Mouse (Mus musculus) CH12.LX (cell line): ENCODE data around the gene Olfr298. TPM values are rescaled to one million over a fixed set of nuclear protein-coding genes. Genes with fewer than 3 reads are reported as not detected.

Experiments
- DNase-seq: peaks from one replicate; pipeline ENCODE4 v3.0.0-alpha.2; 2013; ENCODE audit errors: extremely low read depth
- H3K27ac ChIP-seq: 2 replicates; pipeline ENCODE4 v1.5.1; 2012; ENCODE audit warnings: low read depth, mild to moderate bottlenecking, control low read depth, moderate library complexity; ENCODE audit not compliant: insufficient read depth
- H3K27me3 ChIP-seq: replicated peaks from 2 replicates; pipeline ENCODE3; 2012; ENCODE audit warnings: inconsistent platforms
- H3K36me3 ChIP-seq, 2 experiments: replicated peaks in 1 of 2; 2 replicates each; pipeline versions ENCODE3 to v1.6.1; 2012; ENCODE audit warnings: inconsistent platforms in 1 of 2, low read length in 1 of 2, mild to moderate bottlenecking in 1 of 2, mixed read lengths in 1 of 2, moderate library complexity in 1 of 2; ENCODE audit not compliant: control insufficient read depth in 1 of 2, insufficient read depth in 1 of 2
- H3K4me1 ChIP-seq, 2 experiments: 2 replicates each; pipeline ENCODE4 v1.6.1; 2012; ENCODE audit warnings: inconsistent platforms in 1 of 2, moderate library complexity in 1 of 2; ENCODE audit not compliant: insufficient read depth in 2 of 2, control insufficient read depth in 1 of 2
- H3K4me2 ChIP-seq: 2 replicates; pipeline ENCODE4 v1.6.1; 2012; ENCODE audit warnings: low read depth, mild to moderate bottlenecking, control low read depth; ENCODE audit not compliant: poor library complexity, insufficient read depth, severe bottlenecking
- H3K4me3 ChIP-seq, 3 experiments: fragments of 150-350 bp in 1 of 3; sonication (generic) in 1 of 3; replicated peaks in 1 of 3; 2 replicates each; pipeline versions ENCODE3 to v1.5.1; 2011 to 2012; ENCODE audit warnings: low read depth in 2 of 3, low read length in 2 of 3, mild to moderate bottlenecking in 2 of 3, moderate library complexity in 2 of 3, control low read depth in 1 of 3, improper control_type of control experiment in 1 of 3, inconsistent platforms in 1 of 3, mixed read lengths in 1 of 3; ENCODE audit not compliant: poor library complexity in 1 of 3
- H3K79me2 ChIP-seq: replicated peaks from 2 replicates; pipeline ENCODE4 v1.6.1; 2012; ENCODE audit warnings: mild to moderate bottlenecking, moderate library complexity; ENCODE audit not compliant: control insufficient read depth, poor library complexity, insufficient read depth, severe bottlenecking; ENCODE audit errors: extremely low read depth
- H3K9ac ChIP-seq: 2 replicates; pipeline ENCODE4 v1.6.1; 2012; ENCODE audit warnings: low read depth, mild to moderate bottlenecking, control low read depth, moderate library complexity; ENCODE audit not compliant: insufficient read depth
- H3K9me3 ChIP-seq: replicated peaks from 2 replicates; pipeline ENCODE3; 2012; ENCODE audit warnings: low read length, inconsistent platforms, mixed read lengths
- CHD2 ChIP-seq: IDR thresholded peaks from 2 replicates; pipeline ENCODE4 v1.6.1; 2011; ENCODE audit warnings: low read length, improper control_type of control experiment
- CTCF ChIP-seq, 2 experiments: IDR thresholded peaks in 1 of 2; conservative IDR thresholded peaks in 1 of 2; 2 replicates each; pipeline ENCODE4 v1.5.1; 2011 to 2012; ENCODE audit warnings: low read depth in 2 of 2, low read length in 2 of 2, improper control_type of control experiment in 1 of 2, inconsistent platforms in 1 of 2, mild to moderate bottlenecking in 1 of 2, moderate library complexity in 1 of 2
- E2F4 ChIP-seq: IDR thresholded peaks from 2 replicates; pipeline ENCODE4 v1.6.1; 2011; ENCODE audit warnings: low read depth, low read length, improper control_type of control experiment; ENCODE audit not compliant: insufficient replicate concordance
- EP300 ChIP-seq: IDR thresholded peaks from 2 replicates; pipeline ENCODE4 v1.6.1; 2011; ENCODE audit warnings: low read length, improper control_type of control experiment
- ETS1 ChIP-seq: conservative IDR thresholded peaks from 2 replicates; pipeline ENCODE4 v1.6.1; 2012; ENCODE audit warnings: low read depth, mild to moderate bottlenecking, inconsistent platforms, low read length, improper control_type of control experiment, moderate library complexity
- HCFC1 ChIP-seq: IDR thresholded peaks from 2 replicates; pipeline ENCODE4 v1.6.1; 2012; ENCODE audit warnings: low read depth, mild to moderate bottlenecking, inconsistent platforms, low read length, improper control_type of control experiment
- JUN ChIP-seq: IDR thresholded peaks from 2 replicates; pipeline ENCODE4 v1.6.1; 2011; ENCODE audit warnings: low read depth, mild to moderate bottlenecking, low read length, improper control_type of control experiment, moderate library complexity; ENCODE audit not compliant: insufficient read depth
- MAX ChIP-seq: IDR thresholded peaks from 2 replicates; pipeline ENCODE4 v1.6.1; 2011; ENCODE audit warnings: low read length, improper control_type of control experiment
- MEF2A ChIP-seq: IDR thresholded peaks from 2 replicates; pipeline ENCODE4 v1.6.1; 2014; ENCODE audit warnings: low read depth, mild to moderate bottlenecking, inconsistent platforms, low read length, improper control_type of control experiment, borderline replicate concordance
- NELFE ChIP-seq: IDR thresholded peaks from 2 replicates; pipeline ENCODE4 v1.6.1; 2011; ENCODE audit warnings: low read depth, low read length, improper control_type of control experiment
- PAX5 ChIP-seq: IDR thresholded peaks from 2 replicates; pipeline ENCODE4 v1.6.1; 2012; ENCODE audit warnings: low read length, inconsistent platforms, mixed read lengths
- POLR2A ChIP-seq: IDR thresholded peaks from 2 replicates; pipeline ENCODE4 v1.6.1; 2011; ENCODE audit warnings: low read depth, mild to moderate bottlenecking, improper control_type of control experiment, low read length
- POLR2AphosphoS2 ChIP-seq: IDR thresholded peaks from 2 replicates; pipeline ENCODE4 v1.6.1; 2011; ENCODE audit warnings: low read depth, low read length, improper control_type of control experiment
- RCOR1 ChIP-seq: conservative IDR thresholded peaks from 2 replicates; pipeline ENCODE4 v1.6.1; 2012; ENCODE audit warnings: low read depth, mild to moderate bottlenecking, inconsistent platforms, low read length, improper control_type of control experiment
- SMC3 ChIP-seq: IDR thresholded peaks from 2 replicates; pipeline ENCODE4 v1.6.1; 2011; ENCODE audit warnings: low read depth, low read length, improper control_type of control experiment
- TBP ChIP-seq: conservative IDR thresholded peaks from 2 replicates; pipeline ENCODE4 v1.6.1; 2011; ENCODE audit warnings: low read depth, low read length, improper control_type of control experiment
- TCF12 ChIP-seq: IDR thresholded peaks from 2 replicates; pipeline ENCODE4 v1.6.1; 2014; ENCODE audit warnings: low read depth, mild to moderate bottlenecking, inconsistent platforms, low read length, improper control_type of control experiment
- USF2 ChIP-seq: conservative IDR thresholded peaks from 2 replicates; pipeline ENCODE4 v1.6.1; 2011; ENCODE audit warnings: low read depth, low read length, improper control_type of control experiment
- ZC3H11A ChIP-seq: IDR thresholded peaks from 2 replicates; pipeline ENCODE4 v1.6.1; 2012; ENCODE audit warnings: low read depth, mild to moderate bottlenecking, inconsistent platforms, low read length, improper control_type of control experiment
- ZNF384 ChIP-seq: IDR thresholded peaks from 2 replicates; pipeline ENCODE4 v1.6.1; 2012; ENCODE audit warnings: low read depth, low read length, improper control_type of control experiment, inconsistent platforms
- dilution Hi-C: fragments of 300-500 bp; cut with MboI; formaldehyde crosslinking; loops from 2 replicates; pipeline ENCODE4 v1.14.3; 2020; ENCODE audit warnings: low sequenced_read_pairs; ENCODE audit not compliant: extremely low pct_unique_long_range_greater_than_20kb, extremely low pct_ligation_motif_present
- in situ Hi-C: fragments of 300-500 bp; cut with MboI; formaldehyde crosslinking; loops from 3 replicates; pipeline ENCODE4 v1.14.3; 2019; ENCODE audit warnings: low sequenced_read_pairs, low pct_ligation_motif_present, low pct_unique_long_range_greater_than_20kb, mixed read lengths
- polyA plus RNA-seq: library from polyadenylated mRNA; unstranded; fragments of >175 nt; gene quantifications from 2 replicates; pipeline ENCODE4 v1.2.1, GENCODE M21; 2012; ENCODE audit warnings: low read depth; ENCODE audit not compliant: insufficient read length
- total RNA-seq, 2 experiments: library from RNA; depleted of rRNA; stranded (reverse); fragments of 300-350 nt in 1 of 2; fragments of >200 nt in 1 of 2; gene quantifications; 2 replicates each; pipeline ENCODE4 v1.2.3; 2012 to 2014

Gene Olfr298
- total RNA-seq (2012; rRNA removed), result not detected in 2 replicates
- total RNA-seq (2014; rRNA removed), result not detected in 2 replicates
- polyA plus RNA-seq, result not detected in 2 replicates

GRCm38 (mm10) chr7:86492384-86492783 lies at the start of gene Olfr298:
Olfr298 (minus strand) TSS chr7:86492484.
- in situ Hi-C loops (no loop called here), dilution Hi-C loops (no loop called here)
- no peak for TF ChIP-seq POLR2A
- TF ChIP-seq MEF2A, result no peak
- no peak for TF ChIP-seq E2F4
- no peak for TF ChIP-seq USF2
- TF ChIP-seq MAX, result no peak
- TF ChIP-seq ZC3H11A, result no peak
- Histone ChIP-seq H3K4me1 (no peaks in the 10 kb centered on the region), H3K9me3 (peaks cover 11% of the 10 kb centered on the region), H3K9ac (no peak within 1 kb of the TSS), H3K27me3 (no peaks in the 10 kb centered on the region), H3K4me3 (no peak within 1 kb of the TSS), H3K4me2 (no peak within 1 kb of the TSS), H3K79me2 (no peaks in the 10 kb centered on the region), H3K27ac (no peak within 1 kb of the TSS), H3K36me3 (no peaks in the 10 kb centered on the region)
- DNase-seq, result no peak

- in situ Hi-C loops, result no loop called here
Measured at GRCm38 (mm10) chr7:86519668-86520067, 27.4 kb upstream of the Olfr298 start, which contains the start of gene Olfr297. Olfr297 (plus strand) TSS chr7:86519968.

GRCm38 (mm10) chr7:86459621-86460020 lies 32.7 kb downstream of the Olfr298 start, which contains the start of gene Olfr299:
Olfr299 (plus strand) TSS chr7:86459921.
- Histone ChIP-seq H3K9ac (no peak within 1 kb of the TSS), H3K79me2 (no peaks in the 10 kb centered on the region), H3K4me3 (no peak within 1 kb of the TSS), H3K9me3 (peaks cover 6% of the 10 kb centered on the region), H3K27me3 (no peaks in the 10 kb centered on the region), H3K27ac (no peak within 1 kb of the TSS), H3K36me3 (no peaks in the 10 kb centered on the region), H3K4me1 (no peaks in the 10 kb centered on the region), H3K4me2 (no peak within 1 kb of the TSS)
- dilution Hi-C loops, result no loop called here
- no peak for DNase-seq
- in situ Hi-C loops, result no loop called here
- TF ChIP-seq PAX5 (no peak), CTCF (conservative IDR thresholded peaks at IDR 0.05 in 1 of 2, IDR thresholded peaks at IDR 0.05 in 1 of 2; ENCODE audit: low read depth in 2 of 2, low read length in 2 of 2) (no peak), NELFE (no peak), ETS1 (no peak), POLR2AphosphoS2 (no peak), CHD2 (no peak), EP300 (no peak), ZNF384 (no peak), MAX (no peak), POLR2A (no peak)

More at GRCm38 (mm10) chr7:86519668-86520067, 27.4 kb upstream of the Olfr298 start, which contains the start of gene Olfr297:
- no peaks in the 10 kb centered on the region for H3K27me3 ChIP-seq
- H3K4me1 ChIP-seq, result no peaks in the 10 kb centered on the region
- no peak within 1 kb of the TSS for H3K9ac ChIP-seq
- no peak within 1 kb of the TSS for H3K4me3 ChIP-seq
- H3K9me3 ChIP-seq, result peaks cover 5% of the 10 kb centered on the region
- dilution Hi-C loops, result no loop called here
- no peaks in the 10 kb centered on the region for H3K36me3 ChIP-seq
- H3K4me2 ChIP-seq, result no peak within 1 kb of the TSS
- no peaks in the 10 kb centered on the region for H3K79me2 ChIP-seq
- TF ChIP-seq RCOR1 (no peak), JUN (no peak), TCF12 (no peak), ETS1 (no peak), SMC3 (no peak), HCFC1 (no peak), TBP (no peak)
- DNase-seq, result no peak
- H3K27ac ChIP-seq, result no peak within 1 kb of the TSS
